1 mouse cellular context compared by ENCODE assay signal in genomic region chr9:119979749-119980148, GRCm38 (mm10).
TF ChIP-seq lines count a peak whose summit lies in the region.

No protein-coding gene starts in this region.

TF ChIP-seq in CH12.LX, 34 proteins besides CTCF, POLR2A, EP300 and RAD21:
- no peak for TF ChIP-seq MAX (IDR thresholded peaks at IDR 0.05; ENCODE audit: low read length)
- TF ChIP-seq MAZ (IDR thresholded peaks at IDR 0.05; ENCODE audit: low read depth, low read length) = no peak
- TF ChIP-seq NRF1 (IDR thresholded peaks at IDR 0.05; ENCODE audit: low read depth, low read length) = no peak
- no peak for TF ChIP-seq PAX5 (IDR thresholded peaks at IDR 0.05; ENCODE audit: low read length)
- no peak for TF ChIP-seq TBP (conservative IDR thresholded peaks at IDR 0.05; ENCODE audit: low read depth, low read length)
- no peak for TF ChIP-seq SIN3A (IDR thresholded peaks at IDR 0.05; ENCODE audit: low read length)
- no peak for TF ChIP-seq ZNF384 (IDR thresholded peaks at IDR 0.05; ENCODE audit: low read depth, low read length)
- TF ChIP-seq RCOR1 (conservative IDR thresholded peaks at IDR 0.05; ENCODE audit: low read depth, low read length) = no peak
- TF ChIP-seq POLR2AphosphoS2 (IDR thresholded peaks at IDR 0.05; ENCODE audit: low read depth, low read length) = no peak
- no peak for TF ChIP-seq TCF12 (IDR thresholded peaks at IDR 0.05; ENCODE audit: low read depth, low read length)
- TF ChIP-seq MEF2A (IDR thresholded peaks at IDR 0.05; ENCODE audit: borderline replicate concordance, low read depth, low read length) = no peak
- no peak for TF ChIP-seq JUND (conservative IDR thresholded peaks at IDR 0.05; ENCODE audit: low read depth, low read length)
- TF ChIP-seq E2F4 (IDR thresholded peaks at IDR 0.05; ENCODE audit: insufficient replicate concordance, low read depth, low read length) = no peak
- no peak for TF ChIP-seq CHD1 (IDR thresholded peaks at IDR 0.05; ENCODE audit: low read depth, low read length)
- no peak for TF ChIP-seq CHD2 (IDR thresholded peaks at IDR 0.05; ENCODE audit: low read length)
